Mouse (Mus musculus) R1 (cell line): ENCODE results near the gene Fbxw14.
"Not testable (repeated sequence)": the region's sequence is repeated elsewhere in the genome, so short reads cannot be mapped to it uniquely, and the experiment has no call there.

Experiments
- DNase-seq: peaks from one replicate; pipeline ENCODE4 v3.0.0-alpha.2; 2018; ENCODE audit warnings: low read depth, low spot score

Gene Fbxw14

GRCm38 (mm10) chr9:109287576-109287975 lies at the start of gene Fbxw14:
Gene Fbxw14 (minus strand): TSS chr9:109287676.
- not testable (repeated sequence) for DNase-seq

- no peak for DNase-seq
Measured at GRCm38 (mm10) chr9:109263041-109263440, 24.4 kb downstream of the Fbxw14 start.

GRCm38 (mm10) chr9:109234654-109235053 lies 52.8 kb downstream of the Fbxw14 start, which contains the start of gene Fbxw20:
Gene Fbxw20 (minus strand): TSS chr9:109234754.
- DNase-seq, result no peak
